Comparison of ENCODE assay signal across 1 mouse cellular context in genomic region chr2:109891031-109891430, GRCm38 (mm10).
TF ChIP-seq lines count a peak whose summit lies in the region.

No protein-coding gene starts in this region.

TF ChIP-seq in MEL, 35 proteins besides CTCF, POLR2A, EP300 and RAD21 (continued from another document):
- TF ChIP-seq TCF12 (IDR thresholded peaks at IDR 0.05; ENCODE audit: low read depth, low read length) = no peak
